Mouse (Mus musculus): ENCODE measurements at regions not wholly inside any gene's neighbourhood (a gene's known extent, or its start where the extent isn't known, plus 50 kb on each side); places are given as distances from the start of the nearest gene placed in this dataset.

DNA sequence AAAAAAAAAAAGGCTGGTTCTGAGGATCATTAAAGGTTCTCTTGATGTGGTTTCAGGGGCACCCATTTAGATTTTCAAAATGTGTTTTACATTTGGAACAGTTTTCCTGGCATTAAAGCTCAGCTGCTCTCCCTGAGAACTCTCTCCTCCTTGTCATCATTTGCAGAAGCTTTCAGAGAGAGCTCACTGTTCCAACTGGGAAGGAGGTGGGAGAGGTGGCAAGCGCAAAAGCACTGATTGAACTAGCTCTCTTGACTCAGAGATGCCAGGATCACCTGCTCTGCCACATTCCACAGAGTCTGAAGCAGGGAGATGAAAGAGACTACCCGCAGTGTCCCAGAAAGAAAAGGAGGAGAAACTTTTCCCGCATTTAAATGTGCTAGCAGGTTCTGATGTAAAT is 220.5 kb upstream of the Gbe1 start:
- DNase-seq (ENCODE audit: low read depth, low spot score): no peak

DNA sequence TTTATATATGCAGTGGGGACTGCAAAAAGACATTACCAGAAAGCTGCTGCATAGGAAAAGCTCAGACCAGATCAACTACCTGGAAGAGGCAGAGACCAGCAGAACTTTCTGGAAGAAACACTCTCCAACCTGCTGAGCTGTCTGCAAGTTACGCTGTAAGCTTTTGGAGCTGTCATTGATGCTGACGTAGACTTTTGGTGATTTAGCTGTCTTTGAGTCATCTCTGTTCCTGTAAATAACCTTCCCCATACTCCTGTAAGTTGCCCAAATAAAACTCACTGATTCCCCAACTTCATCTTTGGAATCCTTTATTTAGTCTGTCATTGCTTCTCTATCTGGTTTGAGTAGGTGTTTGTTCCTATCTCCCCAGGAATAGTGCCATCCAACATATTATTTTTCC is 218.5 kb upstream of the Gbe1 start:
- DNase-seq (ENCODE audit: low read depth, low spot score): no peak

DNA sequence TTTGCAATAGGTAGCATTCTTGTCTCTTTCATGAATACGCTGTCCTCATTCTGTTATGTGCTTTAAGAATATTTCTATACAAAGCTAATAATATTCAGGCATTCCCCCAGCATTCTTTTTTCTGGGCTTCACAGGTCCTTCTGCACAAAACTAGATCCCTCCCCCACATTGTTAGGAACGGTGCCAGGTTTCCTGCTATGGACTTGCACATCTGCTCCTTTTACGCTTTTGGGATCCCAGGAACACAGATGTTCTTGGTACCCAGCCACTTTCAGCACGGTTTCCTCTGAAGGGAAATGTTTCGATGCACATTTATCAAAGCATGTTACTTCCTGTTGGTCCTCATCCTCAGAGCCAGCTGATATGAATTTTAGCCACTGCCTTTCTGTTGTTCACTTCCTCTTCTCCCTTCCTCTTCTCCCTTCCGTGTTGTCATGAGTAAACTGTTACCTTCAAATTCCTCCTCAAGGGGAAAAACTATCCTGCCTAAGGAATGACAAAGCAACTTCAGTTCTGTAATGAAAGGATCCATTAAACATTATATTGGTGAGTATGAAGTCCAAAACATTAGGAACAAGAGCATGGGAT is 209.9 kb upstream of the Gbe1 start:
- no peak for DNase-seq (ENCODE audit: low read depth, low spot score)

DNA sequence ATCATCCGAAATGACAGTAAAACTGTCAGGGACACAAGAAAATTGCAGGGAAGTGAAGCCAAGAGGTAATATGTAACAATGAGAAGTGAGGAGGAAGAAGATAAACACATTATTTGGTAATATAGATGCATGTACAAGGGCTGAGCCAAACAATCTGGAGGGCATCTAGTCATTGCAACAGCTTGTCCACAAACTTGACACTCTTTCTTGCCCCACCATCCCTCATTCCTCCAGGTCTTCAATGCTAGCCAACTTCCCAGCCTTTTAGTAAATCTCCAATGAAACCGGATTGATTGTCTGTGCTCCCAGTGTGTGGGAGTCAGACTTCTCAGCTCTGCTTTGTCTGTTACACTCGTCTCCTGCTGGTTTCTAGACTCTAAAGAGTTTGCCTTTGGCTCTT is 172.3 kb upstream of the Gbe1 start:
- DNase-seq (ENCODE audit: low read depth, low spot score): peak; percentile 15

- peak; percentile 35 for DNase-seq (ENCODE audit: low read depth, low spot score)
These were observed 165.9 kb upstream of the Gbe1 start for GRCm38 (mm10) chr16:70147673-70148359.

DNA sequence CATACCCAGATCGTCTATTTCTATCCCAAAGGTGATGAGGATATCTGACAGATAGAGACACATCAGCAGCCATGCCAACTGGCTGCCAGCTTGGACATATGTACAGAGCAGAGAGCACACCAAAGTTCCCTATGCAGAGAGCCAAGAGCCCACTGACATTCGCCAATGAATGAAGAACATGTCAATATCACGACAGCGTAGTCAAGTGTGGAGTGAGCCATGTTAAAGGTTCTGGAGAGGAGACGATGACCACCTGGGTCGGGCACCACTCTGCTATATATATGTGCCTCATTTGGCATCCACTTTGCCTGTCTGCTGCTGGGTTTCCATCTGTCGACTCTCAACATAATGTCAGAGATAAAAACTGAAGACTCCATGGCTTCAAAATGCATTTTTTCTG is 159.2 kb upstream of the Gbe1 start:
- no peak for DNase-seq (ENCODE audit: low read depth, low spot score)

- DNase-seq (ENCODE audit: low read depth, low spot score): no peak
These were observed 153.2 kb upstream of the Gbe1 start for GRCm38 (mm10) chr16:70160539-70160938.

DNA sequence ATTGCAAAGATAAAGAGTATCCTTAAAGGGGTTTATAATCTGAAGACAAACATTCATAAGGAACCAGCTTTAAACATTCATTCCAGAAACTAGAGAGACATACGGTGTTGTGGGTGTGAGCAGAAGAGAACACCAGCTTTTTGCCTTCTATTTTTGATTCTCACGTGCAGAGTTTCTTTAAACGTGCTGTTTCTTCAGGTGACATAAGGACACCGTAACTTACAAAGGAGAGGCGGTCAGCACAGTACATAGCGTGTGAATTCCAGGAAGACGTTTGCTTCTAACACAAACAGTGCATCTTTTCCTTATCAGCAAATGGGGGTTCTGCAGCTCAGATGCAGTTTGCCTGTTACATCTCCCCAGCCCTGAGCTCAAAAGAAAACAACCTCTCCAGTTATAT is 138.6 kb upstream of the Gbe1 start:
- DNase-seq (ENCODE audit: low read depth, low spot score): no peak

GRCm38 (mm10) chr16:70178975-70179374 is 134.8 kb upstream of the Gbe1 start:
- DNase-seq (ENCODE audit: low read depth, low spot score): no peak

GRCm38 (mm10) chr16:70213861-70214597 is 99.7 kb upstream of the Gbe1 start:
- no peak for DNase-seq (ENCODE audit: low read depth, low spot score)

- DNase-seq (ENCODE audit: low read depth, low spot score): no peak
These were observed 98.9 kb upstream of the Gbe1 start for GRCm38 (mm10) chr16:70214800-70215199.

DNA sequence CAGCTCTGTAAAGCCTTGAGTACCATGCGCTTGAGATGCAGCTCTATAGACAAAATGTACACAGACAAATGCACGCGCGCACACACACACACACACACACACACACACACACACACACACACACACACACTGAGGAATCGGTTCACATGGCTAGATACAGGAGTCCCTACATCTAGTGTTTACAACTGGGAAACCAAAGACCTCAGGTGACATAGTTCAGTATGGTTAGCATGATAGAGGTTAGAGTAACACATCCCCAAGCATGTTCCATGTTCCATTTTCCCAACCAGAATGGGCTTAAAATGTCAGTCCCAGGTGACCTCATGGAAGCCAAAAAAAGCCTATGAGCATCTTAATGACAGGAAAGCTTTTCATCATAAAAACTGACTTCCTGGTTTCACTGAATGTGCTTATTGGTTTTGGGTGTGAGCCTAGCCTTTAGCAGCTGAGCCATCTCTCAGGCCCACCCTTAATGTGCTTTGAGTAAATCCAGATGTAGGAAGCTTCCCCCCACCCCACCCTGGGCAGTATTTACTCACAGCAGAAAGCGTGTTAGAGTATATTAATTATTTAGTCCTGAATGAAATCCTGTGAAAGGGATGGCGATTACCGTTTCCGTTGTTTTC is 86.0 kb upstream of the Gbe1 start:
- no peak for DNase-seq (ENCODE audit: low read depth, low spot score)

DNA sequence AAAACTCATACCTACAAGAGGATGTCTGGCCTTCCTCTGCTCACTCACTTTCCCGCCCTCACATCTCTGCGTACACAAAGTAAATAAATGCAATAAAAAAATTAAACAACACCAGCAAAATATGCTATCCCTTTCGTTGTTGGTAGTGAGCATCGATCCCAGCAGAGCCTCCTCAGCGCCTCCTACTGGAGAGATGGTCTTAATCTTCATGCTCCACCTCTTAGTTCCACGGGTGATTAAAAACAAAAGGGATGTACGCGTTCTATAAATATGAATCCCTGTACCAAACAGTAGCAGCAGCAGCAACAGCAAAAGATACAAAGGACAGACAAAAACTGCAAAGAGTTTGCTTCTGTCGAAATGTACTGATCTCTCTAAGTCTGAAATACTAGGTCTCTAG is 81.0 kb upstream of the Gbe1 start:
- DNase-seq (ENCODE audit: low read depth, low spot score): peak; percentile 45

- DNase-seq (ENCODE audit: low read depth, low spot score): no peak
These were observed 78.6 kb upstream of the Gbe1 start for GRCm38 (mm10) chr16:70235189-70235588.

- no peak for DNase-seq (ENCODE audit: low read depth, low spot score)
These were observed 74.3 kb upstream of the Gbe1 start for GRCm38 (mm10) chr16:70239432-70239941.

- DNase-seq (ENCODE audit: low read depth, low spot score): no peak
These were observed 69.5 kb upstream of the Gbe1 start for GRCm38 (mm10) chr16:70244205-70244756.

DNA sequence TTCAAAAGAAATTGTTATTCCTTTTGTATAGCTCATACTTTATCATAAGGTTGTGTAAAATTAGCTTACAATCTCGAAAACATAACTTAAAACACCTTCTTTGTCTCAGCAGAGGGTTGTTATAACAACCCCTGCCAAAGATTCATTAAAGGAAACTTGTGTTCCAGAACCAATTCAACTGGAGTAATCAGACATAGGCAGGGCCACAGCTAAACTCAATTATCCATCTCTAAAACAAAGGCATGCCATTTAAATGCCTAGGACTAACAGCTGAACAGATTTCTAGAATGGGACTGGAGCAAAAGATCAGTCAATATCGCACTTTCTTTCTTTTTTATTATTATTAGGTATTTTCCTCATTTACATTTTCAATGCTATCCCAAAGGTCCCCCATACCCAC is 68.8 kb upstream of the Gbe1 start:
- no peak for DNase-seq (ENCODE audit: low read depth, low spot score)

GRCm38 (mm10) chr16:70259364-70259763 is 54.4 kb upstream of the Gbe1 start:
- no peak for DNase-seq (ENCODE audit: low read depth, low spot score)

GRCm38 (mm10) chr16:70260151-70260550 is 53.6 kb upstream of the Gbe1 start:
- no peak for DNase-seq (ENCODE audit: low read depth, low spot score)

Data from R1 (cell line).